Mouse (Mus musculus): ENCODE data around the gene Bpnt1.

The Bpnt1 gene

DNA sequence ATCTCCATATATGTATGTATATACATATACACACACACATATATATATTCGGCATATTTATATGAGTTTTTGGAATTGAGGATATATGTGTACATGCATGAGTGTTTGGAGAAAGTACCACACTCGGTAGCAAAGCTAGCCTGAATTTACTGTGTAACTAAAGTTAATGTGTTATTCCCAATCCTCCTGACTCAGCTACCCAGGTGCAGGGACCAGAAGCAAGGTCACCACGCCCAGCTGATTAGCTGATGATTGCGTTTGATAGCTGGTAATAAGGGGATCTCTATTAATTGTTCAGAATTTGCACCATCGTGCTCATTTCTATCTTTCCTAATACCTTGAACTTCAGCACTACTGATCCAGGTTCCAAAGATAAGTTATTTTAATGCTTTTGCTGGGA is 1.7 kb downstream of the Bpnt1 start:
- DNase-seq, result no peak

- DNase-seq, result no peak
Observed at GRCm38 (mm10) chr1:185334136-185334535, 2.2 kb downstream of the Bpnt1 start.

DNA sequence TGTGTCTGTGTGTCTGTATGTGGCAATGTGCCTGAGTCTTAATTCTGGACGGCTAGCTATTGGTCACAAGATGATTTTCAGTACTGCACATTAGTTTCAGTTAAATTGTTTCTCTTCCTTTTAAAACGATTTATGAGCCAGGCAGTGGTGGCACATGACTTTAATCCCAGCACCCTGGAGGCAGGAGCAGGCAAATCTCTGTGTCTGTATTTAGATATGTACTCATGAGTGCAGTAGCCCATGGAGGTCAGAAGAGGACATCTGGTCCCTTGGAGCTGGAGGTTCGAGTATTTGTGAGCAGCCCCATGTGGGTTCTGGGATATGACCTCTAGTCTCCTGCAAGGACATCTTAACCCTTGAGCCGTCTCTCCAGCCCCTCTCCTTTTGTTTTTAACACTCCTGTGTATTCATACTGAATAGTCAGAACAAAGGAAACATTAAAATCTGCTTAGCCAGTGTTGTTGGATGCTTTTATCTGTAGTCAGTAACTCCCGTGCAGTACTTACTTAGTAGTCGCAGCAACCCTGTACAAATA is 3.3 kb downstream of the Bpnt1 start:
- DNase-seq, result no peak

- DNase-seq, result no peak
Observed at GRCm38 (mm10) chr1:185336535-185336934, 4.6 kb downstream of the Bpnt1 start.

GRCm38 (mm10) chr1:185342441-185342840 is 10.5 kb downstream of the Bpnt1 start:
- no peak for DNase-seq

GRCm38 (mm10) chr1:185343422-185343821 is 11.5 kb downstream of the Bpnt1 start:
- DNase-seq, result no peak

DNA sequence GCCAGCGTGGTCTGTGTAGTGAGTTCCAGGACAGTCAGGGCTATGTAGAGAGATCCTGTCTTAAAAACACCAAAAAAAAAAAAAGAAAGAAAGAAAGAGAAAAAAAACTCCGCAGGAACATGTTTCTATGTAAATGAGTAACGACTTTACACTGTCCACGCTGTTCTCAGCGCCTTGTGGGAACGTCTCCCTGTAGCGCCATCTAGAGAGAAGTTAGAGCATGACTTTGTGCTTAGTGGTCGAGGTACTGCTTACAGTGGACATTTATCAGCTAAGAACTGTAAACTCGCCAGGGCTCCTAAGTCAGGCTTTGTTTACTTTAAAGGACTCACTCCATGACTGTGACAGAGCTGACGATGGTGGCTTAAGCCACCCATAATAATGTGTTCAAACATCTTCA is 14.2 kb downstream of the Bpnt1 start:
- no peak for DNase-seq

DNA sequence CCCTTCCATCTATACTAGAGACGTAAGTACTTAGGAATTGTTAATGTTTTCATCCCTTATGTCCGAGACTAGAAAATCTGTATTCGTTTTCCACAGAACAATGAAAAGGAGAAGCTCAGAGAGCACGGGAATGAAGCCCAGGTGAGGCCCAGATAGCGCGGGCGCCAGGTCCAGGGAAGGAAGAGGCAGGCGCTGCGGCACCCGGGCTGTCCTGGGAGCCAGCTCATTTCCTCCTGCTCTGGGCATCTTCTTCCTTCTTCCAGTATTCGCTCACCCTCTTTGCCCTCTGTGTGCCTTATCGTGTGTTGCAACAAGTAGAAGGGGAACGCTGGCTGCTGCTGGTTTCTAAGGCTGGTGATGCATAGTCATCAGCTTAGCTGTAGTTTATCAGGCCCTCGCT is 17.8 kb downstream of the Bpnt1 start:
- no peak for DNase-seq

DNA sequence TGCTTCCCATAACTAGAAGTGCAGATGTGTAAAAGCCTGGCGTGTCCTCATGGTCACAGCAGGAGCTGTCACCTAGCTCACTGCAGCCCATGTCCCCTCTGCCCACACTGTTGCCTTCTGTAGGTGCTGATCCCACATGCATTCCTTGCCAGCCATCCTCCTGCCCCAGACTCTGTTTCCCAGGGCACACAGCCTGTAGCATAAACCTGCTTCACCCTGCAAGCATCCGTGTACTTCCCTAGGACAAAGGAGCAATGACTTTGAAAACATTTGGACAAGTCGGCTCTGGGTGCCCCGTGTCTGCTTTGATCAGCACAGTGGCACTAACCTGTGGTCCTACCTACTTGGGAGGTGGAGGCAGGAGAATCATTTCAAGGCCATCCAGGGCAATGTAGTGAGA is 18.7 kb downstream of the Bpnt1 start:
- no peak for DNase-seq

- DNase-seq, result peak; percentile 5 to 23
Observed at GRCm38 (mm10) chr1:185352151-185352550, 20.2 kb downstream of the Bpnt1 start.

GRCm38 (mm10) chr1:185353351-185353750 is 21.4 kb downstream of the Bpnt1 start:
- no peak for DNase-seq

DNA sequence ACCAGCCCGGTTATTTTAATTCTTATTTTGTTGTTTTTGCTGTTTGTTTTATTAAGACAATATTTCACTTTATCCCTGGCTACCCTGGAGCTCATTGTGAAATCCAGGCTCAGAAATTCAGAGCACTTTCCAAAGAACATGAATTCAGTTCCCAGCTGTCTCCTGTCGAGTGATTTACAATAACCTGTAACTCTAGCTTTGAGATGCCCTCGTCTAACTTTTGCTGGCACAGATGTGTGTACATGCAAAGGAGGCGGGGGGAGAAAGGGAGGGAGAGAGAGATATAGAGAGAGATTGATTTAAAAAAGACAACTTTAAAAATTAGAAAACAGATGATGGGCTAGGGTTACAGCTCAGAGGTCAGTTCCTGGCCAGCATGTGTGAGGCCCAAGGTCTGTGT is 22.8 kb downstream of the Bpnt1 start:
- DNase-seq, result no peak

GRCm38 (mm10) chr1:185356246-185356645 is 24.3 kb downstream of the Bpnt1 start:
- no peak for DNase-seq

GRCm38 (mm10) chr1:185358211-185358610 is 26.3 kb downstream of the Bpnt1 start:
- DNase-seq, result no peak

GRCm38 (mm10) chr1:185362677-185363520 is 30.9 kb downstream of the Bpnt1 start, which contains the start of gene Eprs:
Gene Eprs (plus strand): TSS chr1:185363044.
- peak; percentile 99 for DNase-seq

DNA sequence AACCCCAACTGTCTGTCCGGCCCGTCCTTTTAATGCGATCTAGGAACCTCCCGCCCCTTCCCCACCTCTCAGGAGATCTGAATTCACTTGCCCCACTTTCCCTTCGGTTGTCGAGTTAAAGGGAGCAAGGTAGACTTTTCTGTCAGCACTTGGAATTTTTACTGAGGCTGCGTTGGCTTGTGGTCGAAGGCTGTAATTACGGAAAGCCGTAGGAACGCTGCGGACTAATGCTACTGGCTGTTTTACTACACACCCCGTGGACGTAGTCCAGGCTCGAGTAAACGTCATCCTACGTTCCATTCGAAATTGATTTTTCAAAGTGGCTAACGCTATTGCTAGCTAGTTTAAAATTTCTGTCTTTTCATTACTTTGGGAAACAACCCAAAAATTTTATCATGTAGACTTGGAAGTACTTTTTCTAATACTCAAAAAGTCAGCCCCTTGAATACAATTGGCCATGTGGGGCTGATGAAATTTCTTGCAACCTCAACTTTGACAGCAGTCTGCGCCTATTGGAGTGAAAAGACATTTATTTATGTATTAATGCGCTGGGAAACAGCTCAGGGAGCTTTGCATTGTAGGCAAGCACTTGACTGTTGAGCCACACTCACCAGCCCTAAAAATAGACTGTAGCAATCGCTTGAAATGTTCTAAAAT is 31.7 kb downstream of the Bpnt1 start:
- DNase-seq, result no peak

GRCm38 (mm10) chr1:185364183-185364540 is 32.2 kb downstream of the Bpnt1 start:
- DNase-seq, result no peak

- DNase-seq, result no peak
Observed at GRCm38 (mm10) chr1:185367383-185367782, 35.4 kb downstream of the Bpnt1 start.

DNA sequence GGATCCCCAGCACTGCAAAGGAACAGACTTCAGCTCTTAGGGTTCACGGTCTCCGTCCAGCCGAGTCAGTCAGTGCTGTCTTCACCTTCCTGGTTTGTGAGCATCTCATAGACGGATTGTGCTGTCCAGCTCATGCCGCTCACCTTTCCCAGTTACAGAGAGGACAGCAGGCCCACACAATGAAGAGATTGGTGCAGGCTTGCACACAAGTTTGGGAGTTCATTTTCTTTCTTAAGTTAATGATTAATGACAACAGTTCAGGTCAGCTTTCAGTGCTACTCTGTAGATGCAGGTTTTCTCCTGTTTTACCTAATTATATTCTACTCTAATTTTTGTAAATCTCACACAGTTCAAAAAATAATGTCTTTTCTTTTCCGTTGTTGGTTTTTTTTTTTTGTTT is 38.0 kb downstream of the Bpnt1 start:
- DNase-seq, result no peak

GRCm38 (mm10) chr1:185376390-185376789 is 44.4 kb downstream of the Bpnt1 start:
- DNase-seq, result no peak

DNA sequence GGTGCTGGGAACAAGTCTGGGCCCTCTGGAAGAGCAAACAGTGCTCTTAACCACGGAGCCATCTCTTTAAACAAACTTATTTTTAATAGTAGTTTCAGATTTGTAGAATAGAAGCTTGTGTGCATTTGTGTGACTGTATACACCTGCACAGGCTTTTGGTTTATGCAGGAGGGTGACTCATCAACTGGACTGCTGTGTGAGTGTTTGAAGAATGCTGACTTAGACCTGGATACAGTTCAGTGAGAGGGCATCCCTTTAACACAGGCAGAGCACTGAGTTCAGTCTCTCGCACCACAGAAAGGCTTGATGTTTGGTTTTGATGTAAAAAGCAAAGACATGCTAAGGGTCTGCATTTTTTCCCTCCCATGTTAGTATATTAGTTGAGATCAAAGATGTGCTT is 45.5 kb downstream of the Bpnt1 start:
- no peak for DNase-seq

DNA sequence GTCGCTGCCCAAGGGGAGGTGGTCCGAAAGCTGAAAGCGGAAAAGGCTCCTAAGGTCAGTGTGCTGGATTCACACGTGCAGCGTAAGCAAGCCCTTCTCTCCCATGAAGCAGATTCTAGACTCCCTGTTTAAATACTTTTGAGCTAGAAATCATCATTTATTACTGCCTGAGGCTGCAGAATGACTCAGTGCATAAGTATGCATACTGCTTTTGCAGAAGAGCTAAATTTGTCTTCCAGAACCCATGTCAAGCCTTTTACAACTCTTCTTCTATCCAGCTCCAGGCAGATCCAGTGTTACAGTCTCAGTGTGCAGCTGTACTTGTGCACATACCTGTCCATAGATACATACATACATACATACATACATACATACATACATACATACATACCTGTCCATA is 69.7 kb downstream of the Bpnt1 start:
- DNase-seq, result no peak

DNA sequence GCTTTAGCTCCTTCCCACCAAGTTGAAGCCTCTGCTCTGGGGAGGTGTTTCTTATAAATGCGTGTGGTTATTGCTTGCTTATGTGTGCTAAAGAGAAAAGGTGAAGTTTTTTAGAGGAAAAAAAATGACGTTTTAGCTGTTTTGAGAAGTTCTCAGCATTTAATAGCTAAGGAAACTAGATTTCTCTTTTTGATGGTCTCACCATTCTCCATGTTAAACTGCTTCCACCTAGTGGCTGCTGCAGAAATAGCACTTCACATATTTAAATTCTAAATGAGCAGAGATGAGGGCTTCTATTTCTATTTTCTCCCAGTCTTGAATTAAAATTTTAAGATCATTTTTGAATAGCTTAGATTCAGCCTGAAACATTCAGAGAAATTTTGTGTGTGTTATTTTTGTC is 72.1 kb downstream of the Bpnt1 start:
- no peak for DNase-seq

DNA sequence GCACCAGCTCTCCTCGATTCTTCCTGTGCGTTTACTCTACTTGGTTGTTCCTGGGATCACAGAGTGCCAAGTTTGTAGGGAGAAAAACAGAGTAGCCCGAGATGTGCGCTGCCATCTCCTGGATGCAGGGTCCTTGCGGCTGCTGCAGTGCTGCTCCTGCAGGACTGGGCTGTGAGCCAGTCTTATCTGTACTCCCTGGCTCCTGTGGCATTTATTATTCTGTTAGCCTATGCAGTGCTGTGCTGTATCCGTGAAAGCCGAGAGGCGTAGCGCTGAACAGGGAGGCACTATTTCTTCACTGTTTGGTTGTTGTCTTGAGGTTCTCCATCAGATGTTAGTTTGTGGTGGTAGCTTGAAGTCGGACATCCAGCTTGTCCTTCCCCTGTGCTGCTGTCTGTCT is 74.0 kb downstream of the Bpnt1 start:
- no peak for DNase-seq
